Mouse (Mus musculus) small intestine, adult 2 months (tissue): ENCODE results near the gene Mrpl32.

Experiments used
- CTCF ChIP-seq: fragments of 200-500 bp; IDR thresholded peaks from 2 replicates; pipeline ENCODE4 v1.5.1; 2012; ENCODE audit warnings: low read depth, mild to moderate bottlenecking, control low read depth, inconsistent platforms, low read length, moderate library complexity, mixed read lengths; ENCODE audit not compliant: insufficient replicate concordance, insufficient read length; ENCODE audit errors: extremely low read depth
- POLR2A ChIP-seq: fragments of 200-500 bp; IDR thresholded peaks from 2 replicates; pipeline ENCODE4 v1.6.1; 2012; ENCODE audit warnings: low read depth, mild to moderate bottlenecking, control low read depth, inconsistent platforms, low read length, moderate library complexity

GRCm38 (mm10) chr13:14561336-14561735 is 51.6 kb downstream of the Mrpl32 start:
- TF ChIP-seq CTCF = no peak
- TF ChIP-seq POLR2A = no peak
